Mouse (Mus musculus): ENCODE measurements around the gene Abhd11.

DNA sequence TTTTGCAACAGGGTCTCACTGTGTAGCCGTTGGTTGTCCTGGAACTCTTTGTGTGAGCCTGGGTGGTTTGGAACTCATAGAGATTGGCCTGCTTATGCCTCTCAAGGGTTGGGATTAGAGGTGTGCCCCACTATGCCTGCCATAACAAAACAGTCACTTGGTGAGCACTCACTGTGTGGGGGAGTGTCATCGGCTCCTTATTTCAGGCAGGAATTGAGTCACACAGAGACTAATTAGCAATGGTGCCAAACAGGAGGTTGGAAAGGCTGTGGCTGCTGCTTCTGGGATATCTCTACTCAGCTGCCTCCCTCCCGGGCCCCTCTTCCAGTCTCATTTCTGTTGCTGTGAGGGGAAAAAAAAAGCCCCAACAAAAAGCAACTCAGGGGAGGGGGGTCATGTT lies 35.6 kb downstream of the Abhd11 start:
- TF ChIP-seq CTCF (conservative IDR thresholded peaks at IDR 0.05; ENCODE audit: low read length), result no peak
- no peak for TF ChIP-seq POU5F1 (IDR thresholded peaks at IDR 0.05; ENCODE audit: borderline replicate concordance, low read length)
